7 mouse cellular contexts compared by ENCODE assay signal in the genomic region with DNA sequence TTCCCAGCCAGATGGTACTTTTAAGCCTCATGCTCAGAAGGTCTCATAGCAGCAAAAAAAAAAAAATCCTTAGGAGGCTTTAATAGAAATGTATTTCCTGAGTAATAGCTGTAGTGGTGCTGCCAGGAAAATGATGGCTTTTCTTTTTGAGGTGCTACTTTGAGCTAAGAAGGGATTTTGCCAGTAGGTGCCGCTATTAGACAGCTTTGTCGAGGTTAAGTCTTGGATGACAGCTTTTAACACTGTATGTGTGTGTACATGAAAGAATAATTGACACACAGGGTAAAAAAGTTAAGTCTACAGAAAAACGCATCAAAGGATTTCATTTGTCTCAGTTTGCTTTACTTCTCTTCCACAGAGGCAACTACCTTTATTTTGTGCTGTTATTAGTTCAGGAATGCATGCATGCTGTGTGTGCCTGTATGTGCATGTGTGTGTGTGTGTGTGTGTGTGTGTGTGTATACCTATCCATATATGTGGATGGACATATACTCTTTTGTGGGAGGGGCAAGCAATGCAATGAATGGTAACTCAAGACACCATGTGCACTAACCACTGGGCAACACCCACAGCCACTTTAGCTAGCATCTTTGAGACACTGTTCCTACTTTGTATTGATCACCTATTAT. TPM values are rescaled to one million over a fixed set of nuclear protein-coding genes. Genes with fewer than 3 reads are reported as not detected.
A peak's percentile ranks its signal among the peaks of the same experiment; 100 is the strongest.
DNase-seq lines count a peak whose midpoint lies in the region; ATAC-seq lines count a peak whose summit lies in the region.

No protein-coding gene starts in this region.

- H3K4me2 ChIP-seq in liver, embryonic 12.5 days = no peak overlapping the region

- no peaks in the 10 kb centered on the region for H3K36me3 ChIP-seq in liver, embryonic 12.5 days

- H3K27ac ChIP-seq in liver, embryonic 12.5 days = no peak overlapping the region

- H3K27me3 ChIP-seq in liver, embryonic 12.5 days (replicated peaks) = no peaks in the 10 kb centered on the region; the same call in 1 of the 2 replicates

- H3K4me1 ChIP-seq in liver, embryonic 12.5 days = no peaks in the 10 kb centered on the region

- ATAC-seq in liver, embryonic 12.5 days = no peak

- no peak overlapping the region for H3K4me3 ChIP-seq in liver, embryonic 12.5 days

- H3K9ac ChIP-seq in liver, embryonic 12.5 days = no peak overlapping the region

- H3K9me3 ChIP-seq in liver, embryonic 12.5 days (replicated peaks) = no peaks in the 10 kb centered on the region

- 47% methylated on average over 3 of the region's 3 CpGs for WGBS in liver, embryonic 12.5 days (ENCODE audit: insufficient replicate concordance)

- DNase-seq in liver = peak; percentile 5
- DNase-seq in ZHBTc4 (ENCODE audit: low read depth, low spot score) = peak; percentile 36
- DNase-seq in cerebellum, postnatal 36 days = peak; percentile 6 to 37
- peak; percentile 30 to 34 for DNase-seq in kidney, postnatal 4 days
- peak; percentile 41 for DNase-seq in mesoderm, embryonic 11.5 days (ENCODE audit: low read depth, low spot score)
- DNase-seq in thymus, postnatal 25 days = peak; percentile 15

RNA-seq across cellular contexts. Expression of a gene that starts 14.5 kb away (rescaled TPM):
- 2.3 and 2.8 TPM in 2 replicates for polyA plus RNA-seq in liver, embryonic 12.5 days (2016; fragmentation: Nextera tagmentation; extraction: Ambion mirVana)

RNA-seq across cellular contexts. Expression of a gene that starts 48.9 kb away (rescaled TPM):
- 47.0 and 54.7 TPM in 2 replicates for polyA plus RNA-seq in liver, embryonic 12.5 days (2016; fragmentation: Nextera tagmentation; extraction: Ambion mirVana)
